Mouse (Mus musculus) thymus, adult 2 months (tissue): ENCODE measurements at regions not wholly inside any gene's neighbourhood (a gene's known extent, or its start where the extent isn't known, plus 50 kb on each side); places are given as distances from the start of the nearest gene placed in this dataset.

Source experiments
- CTCF ChIP-seq: fragments of 200-500 bp; IDR thresholded peaks from 2 replicates; pipeline ENCODE4 v1.5.1; 2012; ENCODE audit warnings: mild to moderate bottlenecking, control low read depth, low read length, moderate library complexity, borderline replicate concordance; ENCODE audit not compliant: control insufficient read depth, poor library complexity, insufficient read depth; ENCODE audit errors: extremely low read depth
- POLR2A ChIP-seq: fragments of 200-500 bp; IDR thresholded peaks from 2 replicates; pipeline ENCODE4 v1.6.1; 2012; ENCODE audit warnings: mild to moderate bottlenecking, low read length, control low read depth, moderate library complexity; ENCODE audit not compliant: control insufficient read depth, poor library complexity, insufficient read depth; ENCODE audit errors: extremely low read depth

DNA sequence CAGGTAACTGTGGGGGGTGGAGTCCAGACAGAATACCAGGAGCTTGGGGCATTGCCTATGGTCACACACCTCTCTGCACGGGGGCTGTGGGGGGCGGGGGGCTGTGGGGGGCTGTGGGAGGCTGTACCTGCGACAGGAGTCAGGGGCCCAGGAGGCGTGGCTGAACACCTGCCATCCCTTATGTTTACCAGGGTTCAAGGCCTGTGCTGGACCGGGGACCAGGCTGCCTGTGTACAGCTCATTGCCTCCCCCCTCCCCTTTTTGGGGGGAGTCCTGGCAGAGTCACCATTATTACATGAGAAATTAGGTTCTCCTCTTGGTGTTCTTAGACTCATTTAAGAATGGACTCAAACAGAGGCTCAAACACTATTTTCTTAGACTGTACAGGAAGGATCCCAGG, 78.5 kb downstream of the Xrcc2 start:
- TF ChIP-seq CTCF (no peak), POLR2A (no peak)
